Mouse (Mus musculus): ENCODE measurements around the gene Gm20458. TPM values are rescaled to one million over a fixed set of nuclear protein-coding genes. Genes with fewer than 3 reads are reported as not detected.

The Gm20458 gene
- total and polyA plus RNA-seq, 3 experiments: 3.9 to 9.6 (median 9.6) TPM

GRCm38 (mm10) chr2:164453047-164453757 is 7.6 kb upstream of the Gm20458 start:
- DNase-seq: no peak

GRCm38 (mm10) chr2:164453887-164454500 is 6.8 kb upstream of the Gm20458 start:
- no peak for DNase-seq

GRCm38 (mm10) chr2:164454846-164455245 is 5.9 kb upstream of the Gm20458 start:
- peak; percentile 84 for DNase-seq

GRCm38 (mm10) chr2:164455421-164456190 is 5.2 kb upstream of the Gm20458 start:
- DNase-seq: peak; percentile 59

- DNase-seq: no peak
Observed at GRCm38 (mm10) chr2:164456413-164456812, 4.4 kb upstream of the Gm20458 start.

GRCm38 (mm10) chr2:164456864-164457300 is 3.9 kb upstream of the Gm20458 start, which contains the start of gene Sys1:
Sys1 (plus strand) TSS chr2:164456964.
- DNase-seq: peak; percentile 54

GRCm38 (mm10) chr2:164457942-164458341 is 2.8 kb upstream of the Gm20458 start:
- DNase-seq: no peak

- DNase-seq: peak; percentile 87
Observed at GRCm38 (mm10) chr2:164458535-164458934, 2.2 kb upstream of the Gm20458 start.

GRCm38 (mm10) chr2:164465161-164465560 is 4.4 kb downstream of the Gm20458 start:
- no peak for DNase-seq

- DNase-seq: no peak
Observed at GRCm38 (mm10) chr2:164466787-164467186, 6.0 kb downstream of the Gm20458 start.

GRCm38 (mm10) chr2:164470254-164470653 is 9.5 kb downstream of the Gm20458 start:
- peak; percentile 56 for DNase-seq

GRCm38 (mm10) chr2:164473624-164474023 is 12.9 kb downstream of the Gm20458 start, which contains the start of gene Trp53tg5:
Trp53tg5 (minus strand) TSS chr2:164473724.
- no peak for DNase-seq

GRCm38 (mm10) chr2:164485681-164486257 is 25.0 kb downstream of the Gm20458 start, which contains the start of gene Dbndd2:
Dbndd2 (plus strand) TSS chr2:164486106.
- peak; percentile 46 for DNase-seq

- DNase-seq: peak; percentile 73
Observed at GRCm38 (mm10) chr2:164486258-164487114, 25.7 kb downstream of the Gm20458 start.

- DNase-seq: no peak
Observed at GRCm38 (mm10) chr2:164487115-164487527, 26.4 kb downstream of the Gm20458 start.

GRCm38 (mm10) chr2:164487812-164488211 is 27.0 kb downstream of the Gm20458 start:
- DNase-seq: no peak

GRCm38 (mm10) chr2:164494126-164494525 is 33.4 kb downstream of the Gm20458 start:
- no peak for DNase-seq

- DNase-seq: no peak
Observed at GRCm38 (mm10) chr2:164496331-164496730, 35.6 kb downstream of the Gm20458 start.

GRCm38 (mm10) chr2:164496847-164497690 is 36.3 kb downstream of the Gm20458 start, which contains the start of gene Pigt:
Pigt (plus strand) TSS chr2:164497520.
- DNase-seq: peak; percentile 93

- peak; percentile 23 for DNase-seq
Observed at GRCm38 (mm10) chr2:164497691-164498268, 37.0 kb downstream of the Gm20458 start.
